Mouse (Mus musculus) cerebellum, postnatal 25 days (tissue): Measurements from ENCODE around the gene Gabrb2.

Source experiments
- DNase-seq, 2 experiments: peaks; one replicate each; pipeline ENCODE4 v3.0.0; 2021; ENCODE audit warnings: mixed read lengths in 2 of 2

Gene Gabrb2

GRCm38 (mm10) chr11:42418996-42419782 lies at the start of gene Gabrb2:
Gabrb2 (plus strand) TSS chr11:42419757.
- DNase-seq = peak; percentile 59 to 62

DNA sequence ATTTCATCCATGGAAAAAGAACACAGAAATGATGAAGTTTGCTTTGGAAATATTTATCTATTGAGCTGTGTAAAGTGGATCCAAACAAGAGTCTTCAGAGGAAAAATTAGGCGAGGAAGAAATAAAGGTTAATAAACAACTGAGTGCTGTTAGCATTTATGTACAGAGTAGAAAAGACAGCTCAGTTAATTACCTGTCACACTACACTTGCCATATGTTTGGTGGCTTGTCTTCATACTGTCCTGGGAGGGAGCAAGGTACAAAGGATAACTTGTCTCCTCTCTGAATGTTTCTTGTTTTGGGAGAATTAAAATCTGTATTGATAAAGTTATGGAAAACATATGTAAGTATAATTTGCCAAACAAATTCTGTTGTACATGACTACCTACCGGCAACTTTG lies 40.6 kb upstream of the Gabrb2 start:
- DNase-seq = no peak

DNA sequence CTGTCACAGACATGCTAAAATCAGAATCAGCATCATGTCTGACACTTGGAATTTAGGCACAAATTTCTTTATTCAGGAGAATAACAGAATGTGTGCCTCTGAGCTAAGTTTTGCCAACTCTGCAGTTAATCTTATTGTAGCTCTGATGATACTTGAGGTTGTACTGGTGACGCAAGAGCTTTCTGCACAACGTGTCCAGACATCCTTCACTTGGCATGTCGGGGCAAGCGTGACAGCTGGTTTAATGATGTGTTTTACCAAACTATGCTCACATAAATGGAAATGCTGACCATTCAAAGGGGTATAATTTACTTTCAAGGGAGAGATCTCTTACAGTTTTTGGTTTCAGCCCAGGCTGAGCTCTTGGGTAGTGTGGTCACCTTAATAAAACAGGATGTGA lies 33.1 kb upstream of the Gabrb2 start:
- DNase-seq = no peak

GRCm38 (mm10) chr11:42390682-42391290 lies 28.8 kb upstream of the Gabrb2 start:
- DNase-seq = no peak

DNA sequence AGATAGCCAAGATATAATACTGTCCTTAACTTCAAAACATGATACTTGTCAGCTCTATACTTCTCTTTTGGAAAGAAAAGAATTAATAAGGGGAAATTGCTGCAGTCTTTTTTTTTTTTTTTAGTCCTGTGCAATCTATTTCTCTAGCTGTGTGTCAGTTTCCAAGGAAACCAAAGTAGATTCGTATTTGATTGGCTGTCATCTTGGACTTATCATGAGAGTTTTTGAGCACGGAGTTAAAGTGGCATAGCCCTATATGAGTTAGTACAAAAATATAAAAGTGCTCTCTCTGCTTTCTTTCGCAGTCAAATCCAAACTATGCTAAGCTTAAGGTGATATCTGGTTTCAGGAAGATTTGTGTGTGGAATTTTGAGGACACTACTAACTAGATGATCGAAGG lies 26.1 kb upstream of the Gabrb2 start:
- no peak for DNase-seq

DNA sequence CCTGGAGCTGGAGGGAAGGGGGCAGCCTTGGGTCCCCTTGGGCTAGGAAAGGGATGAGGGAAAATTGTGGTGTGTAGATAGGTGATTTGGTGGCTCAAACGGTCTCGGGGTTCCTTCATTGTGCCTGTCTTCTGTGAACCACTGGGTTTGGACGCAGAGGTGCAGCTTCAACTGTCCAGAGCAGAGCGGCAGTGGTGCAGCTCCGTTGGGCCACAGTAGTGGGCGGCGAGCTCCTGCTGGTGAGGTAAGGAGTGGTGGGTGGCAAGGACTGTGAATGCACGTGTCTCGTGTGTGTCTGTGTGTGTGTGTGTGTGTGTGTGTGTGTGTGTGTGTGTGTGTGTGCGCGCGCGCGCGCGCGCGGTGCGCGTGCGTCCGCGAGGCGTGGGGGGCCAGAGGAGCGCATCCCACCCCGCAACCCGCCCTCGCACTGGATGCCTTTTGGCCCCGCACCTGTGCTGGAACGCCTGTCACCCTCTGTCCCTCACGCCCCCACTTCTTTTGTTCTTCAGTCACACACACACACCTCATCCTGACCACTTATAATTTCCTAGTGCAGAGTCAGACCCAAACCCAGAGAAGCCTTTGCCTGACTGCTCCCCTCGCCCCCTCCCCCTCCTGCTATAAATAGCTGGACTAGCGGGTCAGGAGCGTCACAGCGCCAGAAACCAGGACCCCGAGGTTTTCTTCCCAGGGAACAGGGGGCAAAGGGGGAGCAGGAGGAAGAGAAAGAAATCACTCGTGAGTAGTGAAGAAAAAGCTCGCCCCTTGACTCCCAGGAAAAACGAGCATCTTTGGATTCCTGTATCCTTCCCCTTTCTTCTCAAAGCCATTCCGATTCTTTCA lies 455 bp downstream of the Gabrb2 start:
- DNase-seq = peak; percentile 83 to 84

DNA sequence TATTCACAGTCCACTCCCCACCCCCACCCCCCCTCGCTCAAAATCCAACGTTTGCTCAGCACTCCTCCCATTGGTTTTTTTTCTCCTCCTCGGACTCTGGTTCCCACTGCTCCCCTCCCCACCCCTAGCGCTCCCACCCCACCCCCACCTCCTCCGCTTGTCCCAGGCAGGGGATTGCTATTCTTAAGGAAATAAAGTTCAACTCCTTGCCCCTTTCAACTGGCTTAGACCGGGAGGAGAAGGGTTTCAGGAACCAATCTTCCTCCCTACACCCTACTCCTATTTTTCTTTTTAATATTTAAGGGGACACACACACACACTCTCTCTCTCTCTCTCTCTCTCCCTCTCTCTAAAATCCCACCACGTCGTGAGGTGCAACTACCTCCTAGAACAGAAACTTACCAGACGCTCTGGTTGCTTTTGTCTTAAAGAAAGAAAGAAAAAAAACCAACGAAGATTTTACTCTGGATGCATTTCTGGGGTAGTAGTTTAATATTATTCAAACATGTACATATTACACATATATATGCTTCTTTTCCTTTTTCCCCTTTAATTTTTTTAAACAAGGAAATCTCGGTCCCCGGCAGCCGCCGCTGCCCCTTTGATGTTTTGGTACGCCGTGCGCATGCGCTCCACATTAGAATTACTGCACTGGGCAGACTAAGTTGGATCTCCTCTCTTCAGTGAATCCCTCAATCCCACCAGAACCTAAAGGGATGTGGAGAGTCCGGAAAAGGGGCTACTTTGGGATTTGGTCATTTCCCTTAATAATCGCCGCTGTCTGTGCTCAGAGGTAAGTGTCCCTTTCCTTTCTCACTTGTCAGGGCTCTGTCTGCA lies 1.3 kb downstream of the Gabrb2 start:
- peak; percentile 82 to 85 for DNase-seq

GRCm38 (mm10) chr11:42423231-42423630 lies 3.7 kb downstream of the Gabrb2 start:
- DNase-seq = peak; percentile 77 to 86

DNA sequence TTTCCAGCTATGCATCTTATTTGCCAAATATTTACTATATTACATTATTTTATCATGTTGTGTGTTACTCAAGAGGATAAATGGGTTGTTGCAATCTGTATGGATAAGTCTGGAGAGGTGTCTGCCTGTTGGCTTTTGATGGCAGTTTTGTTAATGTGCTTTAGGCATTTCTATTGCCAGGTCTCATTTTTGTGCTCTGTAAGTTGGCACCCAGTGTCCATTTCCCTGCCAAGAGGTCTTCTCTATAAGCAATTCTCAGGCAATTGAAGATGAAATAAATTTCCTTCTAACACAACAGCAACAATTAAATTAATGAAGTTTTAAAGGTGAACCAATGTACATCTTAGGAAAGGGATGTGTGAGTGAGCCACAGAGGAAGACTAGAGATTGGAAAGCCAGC lies 11.9 kb downstream of the Gabrb2 start:
- peak; percentile 61 to 82 for DNase-seq

DNA sequence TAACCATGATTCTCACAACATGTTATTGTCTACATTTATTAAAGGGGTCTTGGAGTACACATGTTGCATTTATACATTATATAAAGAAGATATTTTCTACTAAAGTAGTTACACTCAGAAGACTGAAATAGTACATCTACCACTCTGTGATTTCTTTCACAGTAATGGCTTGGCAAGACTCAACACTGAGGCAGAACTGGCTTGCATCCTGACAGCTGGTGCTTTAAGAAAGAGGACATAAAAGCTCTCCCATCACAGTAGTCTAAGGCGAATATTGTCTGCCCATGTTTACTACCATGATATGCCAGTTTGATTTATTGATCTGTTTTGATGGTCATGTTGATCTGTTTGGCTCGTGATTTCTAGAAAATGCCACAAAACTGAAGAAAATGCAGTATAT lies 19.4 kb downstream of the Gabrb2 start:
- DNase-seq = no peak

DNA sequence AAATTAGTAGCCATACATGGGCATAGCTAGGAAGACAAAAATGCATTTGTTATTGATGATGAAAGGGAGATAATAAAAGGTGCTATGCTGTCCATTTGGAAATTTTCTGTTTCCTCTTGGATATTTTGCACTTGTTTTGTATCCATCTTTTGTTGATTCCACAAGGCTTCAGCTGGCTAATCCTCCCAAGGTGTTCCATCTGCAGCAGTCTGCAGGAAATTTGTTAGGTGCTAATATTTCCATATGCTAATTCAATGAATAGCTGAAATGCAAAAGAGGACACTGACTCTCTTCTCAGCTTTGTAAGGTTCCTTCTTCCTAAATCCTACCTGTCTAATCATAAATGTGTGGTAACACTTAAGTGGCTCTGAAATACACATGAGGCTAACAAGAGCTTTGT lies 24.1 kb downstream of the Gabrb2 start:
- no peak for DNase-seq

DNA sequence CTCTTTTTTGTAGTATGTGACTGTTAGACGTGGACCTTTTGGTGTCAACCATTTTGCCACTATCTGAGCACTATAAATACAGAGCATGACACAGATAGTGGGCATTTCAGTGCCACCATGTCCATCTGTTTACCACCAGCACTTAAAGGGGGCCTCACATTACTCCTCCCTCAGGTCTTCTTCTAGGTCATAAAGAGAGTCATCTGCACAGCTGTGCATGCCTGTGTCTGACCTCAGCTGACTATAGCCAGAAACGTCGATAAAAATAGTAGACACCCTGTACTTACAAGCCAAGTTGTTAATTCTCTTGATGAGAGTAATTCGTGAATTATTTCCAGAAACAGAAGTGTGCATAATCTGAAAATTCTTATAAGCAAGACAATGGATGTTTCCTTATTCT lies 29.4 kb downstream of the Gabrb2 start:
- no peak for DNase-seq

GRCm38 (mm10) chr11:42464136-42464535 lies 44.6 kb downstream of the Gabrb2 start:
- DNase-seq = no peak

DNA sequence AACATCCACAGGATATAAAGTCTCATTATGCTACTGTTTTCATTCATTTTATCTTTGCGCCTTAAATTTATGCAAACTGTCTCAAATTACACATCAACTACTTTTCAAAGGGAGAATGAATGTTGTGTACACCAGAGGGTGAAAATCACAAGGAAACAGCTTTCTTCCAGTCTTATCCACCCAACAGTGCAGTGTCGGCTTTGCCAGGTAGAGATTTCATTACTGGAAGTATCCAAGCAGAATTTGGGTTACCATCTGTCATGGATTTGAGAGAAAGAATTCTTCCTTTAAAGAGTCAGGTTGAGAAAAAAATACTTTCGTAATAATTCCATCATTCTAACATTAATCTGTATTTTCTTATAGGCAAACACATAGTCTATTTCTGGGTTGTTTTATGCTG lies 48.8 kb downstream of the Gabrb2 start:
- DNase-seq = peak; percentile 43 to 75

DNA sequence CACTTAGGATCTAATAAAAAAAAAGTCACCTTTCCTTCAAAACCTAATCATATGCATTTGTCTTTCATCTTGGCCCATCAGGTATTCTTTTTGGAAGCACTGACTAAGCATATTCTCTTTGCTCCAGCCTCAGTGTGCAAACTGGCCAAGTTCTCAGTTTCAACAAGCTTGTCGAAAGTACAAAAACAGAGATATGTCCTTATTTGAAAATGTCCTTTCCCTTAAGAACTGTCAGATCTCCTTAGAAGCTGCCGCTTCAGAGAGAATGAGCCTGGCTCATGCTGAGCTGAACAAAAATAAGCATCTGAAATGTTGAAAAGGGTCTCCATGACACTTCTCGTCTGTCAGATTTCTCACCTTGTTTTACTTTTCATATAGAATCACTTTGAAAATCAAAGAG lies 55.0 kb downstream of the Gabrb2 start:
- DNase-seq = no peak

- DNase-seq = peak in 1 of 2 experiments; percentile 48
Observed at GRCm38 (mm10) chr11:42487625-42488024, 68.1 kb downstream of the Gabrb2 start.

DNA sequence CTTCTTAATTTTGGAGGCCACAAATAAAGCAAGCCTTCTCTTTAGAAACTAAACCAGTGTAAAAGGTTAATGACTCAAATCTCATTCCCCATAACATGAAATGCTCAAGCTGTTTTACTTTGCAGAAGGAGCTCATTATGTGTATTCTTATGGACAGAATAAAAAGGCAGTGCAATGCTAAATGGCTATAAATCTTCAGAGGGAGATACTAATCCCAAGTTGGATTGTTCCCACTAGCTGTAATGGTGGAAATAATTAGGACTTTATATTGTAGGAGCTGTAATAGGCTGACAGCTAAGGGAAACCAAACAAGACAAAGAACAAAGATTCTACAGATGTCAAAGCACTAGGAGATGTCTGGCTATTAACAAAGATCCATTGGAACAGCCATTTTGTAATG lies 81.6 kb downstream of the Gabrb2 start:
- no peak for DNase-seq

DNA sequence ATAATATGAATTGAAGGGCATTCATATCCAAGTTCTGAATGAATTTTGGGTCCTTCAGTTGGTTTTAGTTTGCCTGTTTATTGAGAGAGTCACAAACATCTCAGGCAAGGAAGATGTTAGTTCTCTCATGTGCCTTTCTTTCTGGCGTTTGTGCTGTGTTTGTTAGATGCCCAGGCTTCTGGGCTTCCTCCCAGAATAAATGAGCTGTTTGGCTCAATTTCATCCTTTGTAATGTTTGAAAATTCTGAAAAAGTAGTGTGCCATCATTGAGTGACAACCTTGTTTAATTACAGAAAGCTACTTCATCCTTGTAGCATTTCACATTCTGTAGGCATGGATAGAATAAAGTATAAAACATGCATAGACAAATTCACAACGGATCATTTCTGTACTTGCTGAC lies 85.9 kb downstream of the Gabrb2 start:
- DNase-seq = no peak

- peak; percentile 69 to 77 for DNase-seq
Observed at GRCm38 (mm10) chr11:42505911-42506310, 86.4 kb downstream of the Gabrb2 start.

DNA sequence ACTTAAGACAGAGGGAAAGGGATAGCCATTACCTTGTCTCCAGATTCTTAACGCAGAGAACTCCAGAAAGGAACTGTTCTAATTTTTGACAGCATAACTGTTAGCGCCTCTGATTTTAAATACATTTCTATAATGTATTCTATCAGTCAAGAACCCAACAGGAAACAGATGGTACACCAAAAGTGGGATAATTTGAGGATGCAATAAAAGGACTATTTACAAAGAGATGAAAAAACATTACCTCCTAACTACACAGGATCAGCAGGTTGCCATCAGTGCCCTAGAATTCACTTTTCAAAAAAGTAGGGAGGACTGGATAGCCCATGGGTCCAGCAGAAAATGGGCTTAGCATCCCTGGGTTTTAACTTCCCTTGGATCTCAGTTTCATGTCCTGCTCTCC lies 102.4 kb downstream of the Gabrb2 start:
- no peak for DNase-seq

DNA sequence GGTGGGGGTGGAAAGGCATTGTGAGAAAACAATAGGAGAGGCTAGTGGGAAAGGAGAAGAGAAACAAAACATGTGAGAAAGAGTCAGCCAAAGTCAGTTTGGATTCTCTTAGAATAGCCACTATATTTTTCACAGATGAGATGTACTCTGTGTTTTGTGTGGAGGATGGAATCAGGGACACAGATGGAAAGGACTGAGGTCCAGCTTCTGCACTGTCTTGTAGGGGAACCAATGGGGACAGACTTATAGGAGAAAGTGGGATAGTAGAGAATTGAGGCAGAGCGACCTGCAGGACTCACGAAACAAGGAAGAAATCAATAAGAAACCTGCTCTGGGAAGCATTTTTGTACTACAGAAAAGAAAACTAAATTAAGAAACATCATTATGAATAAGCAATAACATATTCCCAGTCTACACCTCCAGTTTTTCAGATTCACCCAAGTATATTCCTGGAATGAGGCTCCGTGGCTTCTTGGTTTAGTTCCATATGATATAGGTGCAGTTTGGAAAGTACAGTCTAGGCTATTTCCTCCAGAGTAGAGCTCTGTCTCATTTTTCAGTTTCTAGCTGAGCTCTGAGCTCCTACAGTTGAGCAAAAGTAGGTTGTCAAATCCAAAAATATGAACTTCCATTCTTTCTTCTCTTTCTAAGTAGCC lies 108.8 kb downstream of the Gabrb2 start:
- DNase-seq = no peak

DNA sequence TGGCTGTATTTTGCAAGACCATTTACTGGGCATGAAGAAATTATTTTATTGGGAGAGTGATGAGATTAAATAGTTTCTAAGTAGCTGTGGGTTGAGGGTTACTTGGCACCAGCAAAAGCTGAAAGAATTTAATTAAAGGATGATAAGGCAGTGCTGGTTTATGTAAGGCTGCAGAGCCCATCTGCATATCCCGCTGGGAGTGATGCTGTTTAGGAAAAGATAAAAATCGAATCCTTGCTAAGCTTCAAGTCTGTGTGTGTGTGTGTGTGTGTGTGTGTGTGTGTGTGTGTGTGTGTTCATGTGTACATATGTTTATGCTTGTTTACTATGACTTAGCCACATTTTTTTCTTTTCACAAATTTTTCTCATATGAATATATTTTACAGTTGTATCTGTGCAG lies 113.0 kb downstream of the Gabrb2 start:
- peak; percentile 30 to 44 for DNase-seq
